Mouse (Mus musculus) cerebellum, adult 2 months (tissue): Measurements from ENCODE around the gene Ank3.

Source experiments
- CTCF ChIP-seq: fragments of 200-500 bp; IDR thresholded peaks from 2 replicates; pipeline ENCODE4 v1.5.1; 2011; ENCODE audit warnings: low read depth, mild to moderate bottlenecking, control low read depth, low read length, moderate library complexity, borderline replicate concordance; ENCODE audit not compliant: insufficient read depth
- POLR2A ChIP-seq: fragments of 200-500 bp; IDR thresholded peaks from 2 replicates; pipeline ENCODE4 v1.6.1; 2011; ENCODE audit warnings: low read length, control low read depth, borderline replicate concordance; ENCODE audit not compliant: insufficient read depth

- TF ChIP-seq CTCF, result no peak
- TF ChIP-seq POLR2A, result no peak
Observed at GRCm38 (mm10) chr10:69936443-69937067, 538.0 kb downstream of the Ank3 start.
